Mouse (Mus musculus) left cerebral cortex, postnatal 36 days (tissue): ENCODE measurements around the gene Rapgef5. TPM values are rescaled to one million over a fixed set of nuclear protein-coding genes. Genes with fewer than 3 reads are reported as not detected.

ENCODE experiments used
- DNase-seq, 2 experiments: peaks; one replicate each; pipeline ENCODE4 v3.0.0; 2021 to 2022; ENCODE audit warnings: low spot score in 2 of 2, mixed read lengths in 1 of 2
- intact Hi-C: fragments of 180-260 bp; cut with DNase I; formaldehyde crosslinking; loops from one replicate; pipeline ENCODE4 v1.15.1; 2025
- total RNA-seq, 2 experiments: library from RNA; stranded (reverse); gene quantifications; 2 replicates each; pipeline ENCODE4 v1.2.3; 2021

The Rapgef5 gene
- total RNA-seq, 2 experiments from 2014 or later: 156 to 162 TPM

DNA sequence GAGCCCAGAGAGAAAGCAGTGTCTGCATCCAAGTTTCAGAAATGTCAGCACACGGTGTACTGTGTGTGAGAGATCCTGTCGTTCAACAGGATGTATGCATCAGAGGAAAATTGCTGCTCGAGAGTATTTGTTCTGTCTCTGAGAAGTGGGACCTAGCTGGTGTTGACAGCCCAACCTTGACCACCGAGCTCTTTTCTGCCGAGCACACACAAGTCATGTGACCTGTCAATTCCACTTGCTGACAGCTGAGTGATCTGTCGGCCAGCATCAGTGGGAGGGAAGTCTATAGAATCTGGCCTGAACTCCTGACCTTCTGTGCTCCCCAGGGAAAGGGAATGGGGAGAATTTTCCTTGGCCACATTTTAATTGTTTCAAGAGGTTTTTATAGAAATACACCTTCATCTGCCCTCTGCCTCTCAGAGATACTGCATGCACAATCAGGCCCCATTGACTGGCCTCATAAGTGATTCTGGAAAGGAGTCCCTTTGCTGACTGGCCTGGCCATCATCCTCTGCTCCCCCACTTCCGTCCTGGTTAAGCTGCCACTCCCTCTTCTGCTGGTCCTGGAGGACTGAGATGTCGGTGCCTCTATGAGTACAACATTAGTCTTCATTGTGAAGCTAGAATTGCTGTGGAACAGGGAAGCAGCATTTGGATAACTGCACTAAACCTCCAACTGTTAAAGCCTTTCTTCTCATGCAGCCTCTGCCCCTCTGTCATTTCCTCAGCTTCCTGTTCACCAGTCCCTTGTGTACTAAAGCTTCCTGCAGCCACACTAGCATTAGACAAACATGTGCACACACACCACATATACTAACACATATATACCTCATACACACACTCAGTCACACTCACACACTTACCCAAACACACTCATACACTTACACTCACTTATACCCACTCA lies 228.6 kb downstream of the Rapgef5 start:
- DNase-seq: no peak
- intact Hi-C loops: no loop called here

DNA sequence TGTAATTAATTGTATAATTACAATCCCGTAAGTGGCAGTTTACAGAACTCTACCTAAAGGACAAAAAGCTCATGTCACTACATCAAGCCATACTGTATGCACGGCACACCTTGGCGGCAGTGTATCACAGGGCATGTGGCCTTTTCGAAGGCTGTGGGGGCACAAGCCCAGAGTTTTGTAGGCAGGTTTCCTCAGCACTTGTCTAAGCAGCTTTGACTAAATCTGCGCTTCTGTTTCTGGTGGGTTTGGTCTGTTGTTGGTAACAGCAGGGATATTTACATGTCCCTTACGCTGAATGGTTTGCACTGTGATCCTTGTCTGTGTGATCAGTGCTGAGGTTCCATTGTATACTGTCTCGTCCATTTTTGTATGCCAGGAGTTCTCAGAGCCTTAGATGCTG lies 230.3 kb downstream of the Rapgef5 start:
- intact Hi-C loops: no loop called here
- no peak for DNase-seq

DNA sequence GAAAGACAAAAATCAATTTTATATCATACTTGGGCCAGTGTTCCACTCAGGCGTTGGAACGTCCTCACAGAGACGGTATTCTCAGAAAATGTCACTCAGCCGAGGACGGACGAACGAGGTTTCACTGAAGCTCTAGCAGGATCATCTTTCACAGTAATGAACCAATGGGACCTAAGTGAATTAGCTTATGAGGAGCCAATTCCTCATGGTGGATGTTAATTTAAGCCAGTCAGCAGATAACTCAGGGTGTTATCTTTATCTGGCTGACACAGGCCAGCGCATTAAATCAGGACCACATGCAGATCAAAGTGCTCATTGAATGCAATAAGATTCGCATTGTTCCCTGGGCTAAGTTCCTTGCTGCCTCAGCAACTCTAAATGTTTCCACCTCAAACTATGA lies 234.8 kb downstream of the Rapgef5 start:
- intact Hi-C loops: no loop called here
- DNase-seq: no peak

DNA sequence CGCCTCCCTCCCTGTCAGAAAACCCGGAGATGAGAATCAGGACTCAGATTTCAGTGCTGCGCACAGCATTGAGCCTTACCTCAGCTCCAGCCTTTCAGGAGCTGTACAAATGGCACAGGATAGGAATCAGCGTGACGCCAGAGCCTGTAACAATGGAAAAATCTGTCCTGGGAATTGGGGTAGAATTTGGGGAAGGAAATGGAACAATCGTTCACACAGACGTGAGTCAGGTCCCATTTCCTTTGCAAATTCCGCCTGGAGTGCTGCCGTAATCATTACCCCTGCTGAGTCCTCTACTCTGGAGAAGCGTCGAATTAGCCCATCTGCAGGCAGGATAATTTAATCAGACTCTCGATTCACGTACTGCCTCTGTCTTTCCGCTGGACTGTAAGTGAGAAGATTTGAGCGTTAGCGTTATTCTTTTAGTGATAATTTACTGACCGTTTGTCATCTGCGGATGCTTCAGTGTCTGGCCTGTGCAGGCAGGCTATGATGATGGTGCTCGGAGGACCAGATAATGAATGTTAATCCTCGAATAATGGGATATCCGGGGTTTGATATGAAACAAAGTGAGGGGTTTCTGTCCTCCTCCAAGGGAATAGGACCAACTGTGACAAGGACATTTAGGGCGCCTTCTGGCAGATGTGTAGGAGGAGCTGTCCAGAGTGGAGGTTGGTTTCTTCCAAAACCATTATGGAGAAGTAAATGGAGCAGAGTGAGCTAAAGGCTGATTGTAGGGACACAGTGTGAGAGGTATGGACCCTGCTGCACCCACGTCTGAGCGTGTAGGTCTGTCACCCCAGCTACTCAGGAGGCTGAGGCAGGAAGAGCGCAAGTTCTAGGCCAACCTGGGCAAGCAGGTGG lies 235.5 kb downstream of the Rapgef5 start:
- intact Hi-C loops: no loop called here
- no peak for DNase-seq

DNA sequence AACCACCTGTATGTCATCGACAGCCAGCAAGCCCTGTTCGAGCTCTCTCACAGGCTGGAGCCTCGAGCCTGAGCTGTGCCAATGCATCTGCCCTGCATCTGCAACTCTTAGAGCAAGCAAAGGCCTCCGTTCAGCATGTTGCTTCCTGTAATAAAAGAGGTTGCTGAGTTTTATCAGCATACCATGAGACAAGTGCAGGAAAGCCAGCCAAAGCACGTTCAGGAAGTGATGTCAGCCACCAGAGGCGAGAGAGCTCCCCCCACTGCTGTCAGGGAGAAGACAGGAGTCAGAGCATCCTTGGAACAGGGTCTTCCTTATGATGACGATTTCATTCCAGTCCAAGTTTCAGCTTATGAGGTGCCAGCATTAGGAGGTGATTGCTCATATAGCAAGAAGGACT lies 239.7 kb downstream of the Rapgef5 start:
- no peak for DNase-seq
- intact Hi-C loops: no loop called here

DNA sequence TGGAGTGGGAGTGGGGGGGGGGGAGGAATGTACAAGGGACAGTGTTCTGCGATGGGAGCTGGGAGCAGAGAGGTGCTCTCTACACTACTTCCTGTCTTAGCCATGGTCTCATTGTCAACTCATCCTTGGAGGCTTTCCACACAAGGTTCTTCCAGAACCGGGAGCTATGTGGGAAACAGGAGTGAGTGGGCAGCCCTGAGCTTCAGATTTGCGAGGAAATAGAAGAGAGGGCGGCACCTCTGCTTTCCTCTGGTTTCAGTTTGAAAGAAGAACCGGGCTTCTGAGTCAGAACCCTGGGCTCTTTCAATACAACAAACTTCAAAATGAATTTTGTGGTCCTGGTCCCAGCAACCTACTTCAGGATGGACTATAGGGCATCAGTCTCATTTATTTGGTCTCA lies 244.1 kb downstream of the Rapgef5 start:
- intact Hi-C loops: no loop called here
- DNase-seq: no peak

DNA sequence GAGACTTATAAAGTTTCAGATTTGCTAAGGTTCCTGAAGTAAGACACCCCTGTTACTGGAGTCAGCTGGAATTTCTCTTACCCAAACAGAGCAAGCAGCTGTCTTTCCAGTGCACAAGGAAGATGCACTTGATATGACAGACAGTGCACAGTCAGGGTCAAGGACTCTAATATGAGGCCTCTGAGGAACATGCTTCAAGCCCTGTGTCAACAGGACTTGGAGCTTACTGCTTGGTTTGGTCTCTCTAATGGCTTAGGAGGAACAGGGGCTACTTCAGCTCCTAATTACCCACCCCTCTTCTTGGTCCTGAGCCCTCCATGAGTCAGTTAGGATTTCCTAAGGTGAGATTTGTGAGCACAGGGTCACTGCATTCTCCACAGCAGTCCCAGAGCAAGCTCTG lies 244.6 kb downstream of the Rapgef5 start:
- intact Hi-C loops: no loop called here
- no peak for DNase-seq

DNA sequence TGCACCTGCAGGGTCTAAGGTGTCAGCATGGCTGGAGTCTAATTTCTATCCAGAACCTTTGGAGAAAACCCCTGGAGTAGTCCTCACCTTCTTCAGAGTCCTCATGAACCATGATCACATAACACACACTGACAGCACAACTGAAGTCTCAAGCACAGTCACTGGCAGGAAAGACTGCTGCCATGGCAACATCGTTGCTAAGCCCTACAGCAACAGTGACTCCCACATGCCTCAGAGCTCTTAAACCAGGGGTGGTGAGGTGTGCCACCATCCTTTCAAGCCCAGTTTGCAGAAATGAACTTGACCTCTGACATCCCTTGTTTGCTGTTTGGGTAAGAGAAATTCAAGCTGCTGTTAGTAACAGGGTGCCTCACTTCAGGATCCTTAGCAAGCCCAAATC lies 245.4 kb downstream of the Rapgef5 start:
- peak in 1 of 2 experiments; percentile 49 for DNase-seq
- intact Hi-C loops: no loop called here

DNA sequence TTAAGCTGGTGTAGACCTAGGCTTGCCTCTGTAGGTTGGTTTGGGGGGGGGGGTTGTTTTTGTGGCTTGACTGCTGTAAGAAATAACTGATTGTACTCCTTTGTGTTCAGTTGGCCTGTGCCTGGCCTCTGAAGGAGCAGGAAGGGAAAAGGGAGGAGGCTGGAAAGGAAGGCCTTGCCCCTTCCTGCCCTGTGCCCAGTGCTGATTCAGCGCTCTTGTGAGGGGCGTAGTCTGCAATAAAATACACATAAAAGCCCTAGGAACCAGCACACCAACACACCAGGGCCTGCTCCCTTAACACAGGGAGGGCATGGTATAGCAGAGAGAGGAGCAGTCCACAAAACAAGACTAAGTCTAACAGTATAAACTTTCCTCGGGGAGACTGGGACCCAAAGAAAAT lies 247.0 kb downstream of the Rapgef5 start:
- DNase-seq: no peak
- intact Hi-C loops: no loop called here

DNA sequence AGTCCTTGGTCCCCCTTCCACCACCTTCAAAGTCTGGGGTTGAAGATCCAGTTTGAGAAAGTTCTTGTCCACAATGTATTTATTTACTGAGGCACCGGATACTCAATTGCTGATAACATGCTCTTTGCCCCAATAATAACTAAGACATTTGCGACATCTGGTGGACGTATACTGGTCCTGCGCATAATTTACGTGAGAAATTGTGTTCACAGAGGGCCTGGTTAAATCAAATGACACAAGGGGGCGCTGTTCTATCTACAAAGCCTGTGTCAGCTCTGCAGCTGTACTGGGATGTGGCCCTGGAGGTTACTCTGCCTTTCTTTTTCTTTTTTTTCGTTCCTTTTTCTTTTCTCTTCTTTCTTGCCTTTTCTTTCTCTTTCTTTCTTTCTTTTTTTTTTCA lies 248.6 kb downstream of the Rapgef5 start:
- intact Hi-C loops: loop anchor here (2.0 to 5.0 kb wide), 2 partner anchors 178 to 338 kb away; no protein-coding TSS in a partner anchor
- DNase-seq: peak in 1 of 2 experiments; percentile 68

DNA sequence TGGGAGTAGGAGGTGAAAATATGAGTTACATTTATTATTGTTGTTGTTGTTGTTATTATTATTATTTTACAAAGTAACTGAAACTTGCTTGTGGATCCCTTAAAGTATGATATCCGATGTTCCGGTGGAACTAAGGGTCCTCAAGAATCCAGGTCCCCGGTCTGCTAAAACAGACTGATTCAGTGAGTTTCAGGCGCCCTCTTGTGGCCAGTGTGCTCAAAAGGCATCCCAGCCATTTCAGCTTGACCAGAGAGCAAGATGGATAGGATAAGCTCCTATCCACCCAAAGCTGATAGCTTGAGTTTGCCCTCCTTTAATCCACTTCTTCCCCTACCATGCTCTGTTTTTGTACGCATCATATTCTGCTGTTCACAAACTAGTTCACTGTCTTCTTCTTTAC lies 252.8 kb downstream of the Rapgef5 start:
- intact Hi-C loops: loop anchor here (1.0 to 5.0 kb wide), 3 partner anchors 342 to 384 kb away; no protein-coding TSS in a partner anchor

DNA sequence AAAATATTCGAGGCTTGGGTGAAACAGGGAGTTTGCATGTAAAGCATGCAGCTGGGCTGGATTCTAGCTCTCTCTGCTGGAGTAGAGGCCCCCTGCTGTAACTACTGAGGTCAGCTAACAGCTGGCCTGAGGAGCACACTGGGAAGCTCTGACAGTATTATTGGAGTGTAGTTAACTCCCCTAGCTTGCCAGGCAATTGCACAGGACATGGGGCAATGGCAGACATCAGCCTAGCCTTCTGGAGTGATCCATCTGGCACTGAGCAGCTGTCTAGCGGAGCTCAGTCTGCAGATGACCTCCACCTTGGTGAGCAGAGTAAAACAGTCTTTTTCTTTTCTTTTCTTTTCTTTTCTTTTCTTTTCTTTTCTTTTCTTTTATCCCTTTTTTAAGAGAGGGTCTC lies 253.9 kb downstream of the Rapgef5 start:
- DNase-seq: no peak

More for the DNA sequence above, 252.8 kb downstream of the Rapgef5 start:
- peak; percentile 46 to 59 for DNase-seq

DNA sequence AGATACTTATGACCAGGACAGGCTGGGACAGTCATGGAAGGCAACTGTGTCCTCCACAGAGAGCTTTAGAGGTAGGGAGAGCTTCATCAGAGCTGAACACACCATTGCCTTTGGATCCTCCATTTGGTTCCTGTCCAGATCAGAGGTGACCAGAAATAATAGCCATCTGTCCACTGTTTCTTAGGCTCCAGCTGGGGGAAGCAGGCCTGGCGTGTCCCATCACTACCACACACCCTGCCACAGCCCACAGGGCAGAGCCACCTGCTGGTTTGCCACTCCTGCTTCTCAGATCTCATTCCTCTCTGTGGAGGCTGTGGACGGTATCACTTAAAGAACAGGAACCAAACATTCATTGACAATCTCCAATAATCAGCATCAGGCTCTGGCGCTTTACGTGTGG lies 254.9 kb downstream of the Rapgef5 start:
- intact Hi-C loops: no loop called here
- DNase-seq: no peak

More for the DNA sequence above, 253.9 kb downstream of the Rapgef5 start:
- intact Hi-C loops: no loop called here

DNA sequence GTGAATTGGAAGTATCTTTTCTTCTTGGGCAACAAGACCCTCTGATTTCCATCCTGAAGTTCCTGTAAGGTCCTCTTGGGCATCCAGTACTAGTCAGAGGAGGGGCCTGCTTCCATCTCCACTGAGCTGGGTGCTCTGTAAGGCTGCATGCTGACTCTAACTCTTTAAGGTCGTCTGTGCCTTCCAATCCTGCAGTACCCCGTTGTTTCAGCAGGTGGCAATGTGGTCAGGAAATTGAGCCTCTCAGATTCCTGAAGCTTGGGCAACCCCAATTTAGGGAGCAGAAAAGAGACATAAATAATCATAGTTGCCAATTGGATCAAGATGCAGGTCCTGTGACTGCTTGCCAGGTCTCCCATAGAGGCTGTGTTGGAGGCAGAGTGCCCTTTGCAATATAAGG lies 256.4 kb downstream of the Rapgef5 start:
- intact Hi-C loops: no loop called here
- DNase-seq: peak; percentile 53 to 67

DNA sequence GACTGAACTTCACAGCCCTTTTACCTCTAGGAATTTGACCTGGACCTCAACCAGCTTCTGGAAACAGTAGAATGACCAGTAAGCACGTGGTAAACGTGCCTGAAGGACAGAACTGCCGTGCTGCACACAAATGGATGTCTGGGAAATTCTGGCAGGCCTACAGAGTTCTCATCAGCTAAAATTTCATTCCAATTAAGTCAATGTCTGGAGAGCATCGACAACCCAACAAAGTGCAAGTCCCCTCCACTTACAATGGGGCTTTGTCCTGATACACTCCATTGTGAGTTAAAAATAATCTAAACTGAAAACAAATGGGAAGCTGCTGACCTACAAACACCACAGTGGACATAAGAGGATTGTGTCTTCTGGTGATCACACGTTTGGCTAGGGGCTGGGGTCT lies 260.6 kb downstream of the Rapgef5 start:
- intact Hi-C loops: no loop called here
- no peak for DNase-seq

DNA sequence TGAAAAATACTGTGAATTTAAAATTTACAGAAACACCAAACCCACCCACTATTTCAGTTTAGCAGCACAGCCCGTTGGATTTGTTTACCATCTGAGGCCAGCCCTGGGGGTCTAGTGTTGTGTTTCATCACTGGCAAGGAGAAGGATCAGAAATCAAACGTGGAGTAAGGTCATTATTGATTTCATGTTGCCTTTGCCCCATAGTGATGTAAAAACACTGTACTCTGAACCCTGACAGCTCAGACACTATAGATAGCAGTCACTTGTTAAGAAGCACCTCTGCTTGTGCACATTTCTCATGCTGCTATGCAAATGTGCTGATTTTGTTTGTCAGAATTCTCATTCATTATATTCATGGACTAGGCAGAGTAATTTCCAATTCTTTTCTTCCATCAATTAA lies 265.1 kb downstream of the Rapgef5 start:
- intact Hi-C loops: no loop called here
- DNase-seq: no peak

DNA sequence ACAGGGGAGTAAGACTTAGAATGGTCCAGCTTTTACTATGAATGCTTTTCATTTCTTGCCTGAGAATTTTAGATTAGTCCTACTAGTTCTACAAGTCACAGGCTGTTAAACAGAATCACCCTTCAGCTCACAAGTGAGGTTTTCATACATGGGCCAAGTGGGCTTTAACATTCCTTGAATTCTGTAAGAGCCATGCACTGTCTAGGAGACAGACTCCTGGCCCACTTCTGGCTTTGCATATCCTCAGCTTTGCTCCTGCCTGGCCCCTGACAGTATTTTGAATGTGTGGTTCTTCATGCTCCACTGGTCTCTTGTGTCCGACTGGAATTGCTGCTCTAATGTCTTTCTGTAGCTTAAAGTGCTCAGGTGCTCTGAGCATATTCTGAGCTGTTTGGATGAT lies 267.1 kb downstream of the Rapgef5 start:
- intact Hi-C loops: no loop called here

DNA sequence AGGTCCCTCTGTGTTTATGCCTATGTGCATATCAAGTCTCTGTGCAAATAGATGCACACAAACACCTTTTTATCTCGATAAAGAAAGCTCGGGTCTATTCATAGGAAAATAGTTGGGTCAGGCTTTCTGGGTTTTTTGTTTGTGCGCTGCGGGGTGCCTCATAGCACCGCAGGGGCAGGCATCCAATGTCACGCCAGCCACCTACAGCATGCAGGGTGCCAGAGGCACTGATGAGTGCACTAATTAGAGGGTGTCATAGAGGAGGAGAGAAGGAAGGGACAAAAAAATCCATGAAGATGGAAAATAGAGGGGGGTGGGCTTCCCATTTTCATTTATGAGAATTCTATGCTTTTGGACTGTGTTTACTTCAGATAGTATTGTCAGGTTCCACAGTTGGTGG lies 270.3 kb downstream of the Rapgef5 start:
- no peak for DNase-seq
- intact Hi-C loops: no loop called here

More for the DNA sequence above, 267.1 kb downstream of the Rapgef5 start:
- DNase-seq: no peak

DNA sequence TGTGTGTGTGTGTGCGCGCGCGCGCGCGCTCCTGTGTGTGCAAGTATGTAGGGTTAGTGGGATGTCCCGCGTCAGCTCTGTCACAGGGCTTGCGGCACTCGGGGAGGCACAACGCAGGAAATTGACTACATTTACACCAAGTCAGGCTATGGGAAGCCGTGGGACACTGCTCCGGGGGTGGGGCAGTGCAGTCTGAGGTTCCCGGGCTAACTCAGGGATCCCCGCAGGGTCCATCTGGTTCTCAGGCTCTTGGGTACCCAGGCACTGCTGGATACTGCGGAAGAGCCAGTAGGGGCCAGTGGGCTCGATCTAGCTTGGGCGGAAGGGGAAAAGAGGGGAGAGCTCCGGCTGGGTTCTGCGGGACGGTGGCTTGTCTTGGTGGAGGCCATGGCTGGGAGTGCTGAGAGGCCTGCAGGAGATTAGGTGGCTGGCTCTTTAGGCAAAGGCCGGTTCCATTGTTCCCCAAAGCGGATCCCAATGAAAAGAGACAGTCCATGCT lies 272.3 kb downstream of the Rapgef5 start:
- intact Hi-C loops: no loop called here
- no peak for DNase-seq

DNA sequence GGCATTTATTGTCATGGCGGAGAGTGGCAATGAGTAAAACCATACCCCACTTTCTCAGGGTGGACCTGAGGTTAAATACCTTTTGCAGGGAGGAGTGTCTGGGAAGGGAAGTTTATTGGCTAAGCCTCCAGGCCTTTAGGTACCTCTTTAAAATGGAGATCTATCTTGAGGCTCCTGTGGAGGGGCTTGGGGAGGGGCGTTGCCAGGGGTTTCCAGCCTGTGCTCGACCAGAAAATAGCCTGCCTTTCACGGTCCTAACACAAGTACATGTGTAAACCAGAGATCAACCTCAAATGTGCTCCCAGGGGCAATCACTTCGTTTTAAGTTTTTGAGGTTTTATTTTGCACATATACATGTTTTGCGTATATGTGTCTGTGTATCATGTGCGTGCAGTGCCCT lies 272.7 kb downstream of the Rapgef5 start:
- no peak for DNase-seq
- intact Hi-C loops: no loop called here
